Mouse (Mus musculus) forebrain, postnatal 0 days (tissue): Measurements from ENCODE around the gene Ddx19b. TPM values are rescaled to one million over a fixed set of nuclear protein-coding genes. Genes with fewer than 3 reads are reported as not detected.
A peak's percentile ranks its signal among the peaks of the same experiment; 100 is the strongest.
"Not testable (repeated sequence)": the region's sequence is repeated elsewhere in the genome, so short reads cannot be mapped to it uniquely, and the experiment has no call there.

Experiments used
- ATAC-seq: fragments of 200-750 bp; cut with Nextera tagmentation; 2 replicates; pipeline ENCODE4 v1.8.0; 2017; ENCODE audit warnings: mild to moderate bottlenecking, moderate library complexity
- DNase-seq: peaks from one replicate; pipeline ENCODE4 v3.0.0-alpha.2; 2015
- H3K27ac ChIP-seq: fragments of 300-500 bp; sonication (generic); 2 replicates; pipeline ENCODE4 v1.5.1; 2014; ENCODE audit warnings: low read depth, mild to moderate bottlenecking, antibody characterized with exemption, low read length, moderate library complexity, mixed read lengths
- H3K27me3 ChIP-seq: fragments of 300-500 bp; sonication (generic); 2 replicates; pipeline ENCODE4 v1.6.1; 2014; ENCODE audit warnings: mild to moderate bottlenecking, low read length, mixed read lengths; ENCODE audit not compliant: insufficient read depth
- H3K36me3 ChIP-seq: fragments of 300-500 bp; sonication (generic); 2 replicates; pipeline ENCODE4 v1.6.1; 2014; ENCODE audit warnings: mild to moderate bottlenecking, moderate library complexity; ENCODE audit not compliant: insufficient read depth
- H3K4me1 ChIP-seq: fragments of 300-500 bp; sonication (generic); 2 replicates; pipeline ENCODE4 v1.6.1; 2014; ENCODE audit warnings: antibody characterized with exemption; ENCODE audit not compliant: insufficient read depth
- H3K4me2 ChIP-seq: fragments of 300-500 bp; sonication (generic); 2 replicates; pipeline ENCODE4 v1.6.1; 2014; ENCODE audit warnings: low read depth, mild to moderate bottlenecking, moderate library complexity
- H3K4me3 ChIP-seq: fragments of 300-500 bp; sonication (generic); 2 replicates; pipeline ENCODE4 v1.5.1; 2014; ENCODE audit warnings: low read depth, low read length, mixed read lengths
- H3K9ac ChIP-seq: fragments of 300-500 bp; sonication (generic); 2 replicates; pipeline ENCODE4 v1.6.1; 2014; ENCODE audit warnings: mild to moderate bottlenecking
- H3K9me3 ChIP-seq: fragments of 300-500 bp; sonication (generic); 2 replicates; pipeline ENCODE4 v1.6.1; 2016; ENCODE audit warnings: low read length
- CTCF ChIP-seq: sonication (generic); IDR thresholded peaks from 2 replicates; pipeline ENCODE4 v1.5.1; 2016; ENCODE audit warnings: antibody characterized with exemption, control low read depth, low read depth
- WGBS: fragments of 180-500 bp; shearing (Covaris S2); extraction: QIAGEN DNeasy Blood & Tissue Kit; methylation state at CpG from one replicate; pipeline ENCODE4 v1.1.7; 2014; 5-methylcytosine and 5-hydroxymethylcytosine counted together
- polyA plus RNA-seq: library from polyadenylated mRNA; unstranded; fragments of >200 nt; fragmentation: Nextera tagmentation; extraction: Ambion mirVana; gene quantifications from 2 replicates; pipeline ENCODE4 v1.2.1, GENCODE M21; 2015
- total RNA-seq: library from RNA; depleted of rRNA; stranded (reverse); fragments of >200 nt; gene quantifications from 2 replicates; pipeline ENCODE4 v1.2.3, GENCODE M21; 2014; rRNA removed

Ddx19b gene
- total RNA-seq, result 12.5 and 16.8 TPM in 2 replicates
- polyA plus RNA-seq, result 4.9 and 5.5 TPM in 2 replicates

DNA sequence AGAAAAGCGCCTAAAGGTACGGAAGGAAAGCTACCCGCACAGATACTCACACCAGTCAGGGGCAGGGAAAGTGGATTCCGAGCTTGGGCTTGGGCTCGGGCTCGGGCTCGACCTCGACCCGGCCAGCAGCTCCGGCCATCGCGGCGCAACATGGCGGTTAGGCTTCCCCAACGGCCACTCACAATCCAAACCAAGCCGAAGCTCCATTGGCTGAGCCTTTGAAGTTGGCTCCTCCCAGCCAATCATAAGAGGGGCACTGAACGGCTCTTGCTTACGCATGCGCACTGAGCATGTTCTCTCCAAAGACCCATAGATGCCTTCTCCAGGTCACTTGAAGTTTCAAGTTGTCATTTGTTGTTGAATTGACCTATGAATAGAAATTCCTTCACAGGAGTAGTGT, at the start of gene Ddx19b:
Gene Ddx19b, minus strand, starts transcription at position 180 of the 400 bp plus-strand sequence.
- Histone ChIP-seq H3K9me3 (no peaks in the 10 kb centered on the region), H3K4me1 (peaks cover 12% of the 10 kb centered on the region), H3K4me3 (no peak within 1 kb of the TSS), H3K36me3 (peaks cover 2% of the 10 kb centered on the region; the same call in 1 of the 2 replicates), H3K27me3 (no peaks in the 10 kb centered on the region), H3K27ac (no peak within 1 kb of the TSS), H3K9ac (no peak within 1 kb of the TSS), H3K4me2 (no peak within 1 kb of the TSS)
- TF ChIP-seq CTCF, result no peak
- ATAC-seq, result no peak
- 96% methylated on average over 19 of the region's 19 CpGs for WGBS
- no peak for DNase-seq

- Histone ChIP-seq H3K4me3 (no peak overlapping the region), H3K27me3 (no peaks in the 10 kb centered on the region), H3K36me3 (no peaks in the 10 kb centered on the region), H3K9ac (no peak overlapping the region), H3K9me3 (no peaks in the 10 kb centered on the region), H3K4me1 (no peaks in the 10 kb centered on the region), H3K4me2 (no peak overlapping the region), H3K27ac (no peak overlapping the region)
- no peak for ATAC-seq
- DNase-seq, result no peak
- 51% methylated on average over 6 of the region's 6 CpGs for WGBS
- peak; percentile 26; the same call in 1 of the 2 replicates for TF ChIP-seq CTCF
These were observed 48.3 kb upstream of the Ddx19b start for GRCm38 (mm10) chr8:111079861-111080271.

GRCm38 (mm10) chr8:111079461-111079860, 47.9 kb upstream of the Ddx19b start:
- no peak overlapping the region for H3K27ac ChIP-seq
- no peak overlapping the region for H3K9ac ChIP-seq
- no peak overlapping the region for H3K4me3 ChIP-seq
- H3K4me2 ChIP-seq, result no peak overlapping the region
- DNase-seq (no peak), ATAC-seq (no peak)
- no peak for TF ChIP-seq CTCF
- WGBS, result 73% methylated on average over 5 of the region's 5 CpGs
- H3K27me3 ChIP-seq, result no peaks in the 10 kb centered on the region
- no peaks in the 10 kb centered on the region for H3K36me3 ChIP-seq
- no peaks in the 10 kb centered on the region for H3K4me1 ChIP-seq
- H3K9me3 ChIP-seq, result no peaks in the 10 kb centered on the region

GRCm38 (mm10) chr8:111075926-111076325, 44.4 kb upstream of the Ddx19b start:
- Histone ChIP-seq H3K36me3 (no peaks in the 10 kb centered on the region), H3K27ac (no peak overlapping the region), H3K9me3 (no peaks in the 10 kb centered on the region), H3K27me3 (no peaks in the 10 kb centered on the region), H3K9ac (no peak overlapping the region), H3K4me1 (no peaks in the 10 kb centered on the region), H3K4me2 (no peak overlapping the region), H3K4me3 (no peak overlapping the region)
- WGBS, result 71% methylated on average over 3 of the region's 3 CpGs
- ATAC-seq (no peak), DNase-seq (no peak)
- TF ChIP-seq CTCF, result no peak

DNA sequence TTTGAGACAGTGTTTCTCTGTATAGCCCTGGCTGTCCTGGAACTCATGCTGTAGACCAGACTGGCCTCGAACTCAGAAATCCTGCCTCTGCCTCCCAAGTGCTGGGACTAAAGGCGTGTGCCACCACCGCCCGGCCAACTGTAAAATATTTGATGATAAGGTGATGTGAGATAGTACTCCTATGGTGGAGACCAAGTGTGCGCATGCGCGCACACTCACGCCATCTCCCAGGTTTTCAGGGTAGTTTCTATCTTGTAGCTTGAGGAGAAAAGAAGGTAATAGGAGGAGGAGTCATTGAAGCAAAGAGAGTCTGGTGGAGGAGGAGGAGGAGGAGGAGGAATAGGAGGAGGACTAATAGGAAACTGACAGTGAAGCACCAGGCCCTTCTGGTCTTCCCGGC, 37.1 kb upstream of the Ddx19b start:
- not testable (repeated sequence) for H3K27ac ChIP-seq, DNase-seq, ATAC-seq, H3K27me3 ChIP-seq, H3K4me2 ChIP-seq, H3K36me3 ChIP-seq, H3K9me3 ChIP-seq, H3K4me1 ChIP-seq, H3K9ac ChIP-seq, H3K4me3 ChIP-seq
- 92% methylated on average over 9 of the region's 9 CpGs for WGBS

DNA sequence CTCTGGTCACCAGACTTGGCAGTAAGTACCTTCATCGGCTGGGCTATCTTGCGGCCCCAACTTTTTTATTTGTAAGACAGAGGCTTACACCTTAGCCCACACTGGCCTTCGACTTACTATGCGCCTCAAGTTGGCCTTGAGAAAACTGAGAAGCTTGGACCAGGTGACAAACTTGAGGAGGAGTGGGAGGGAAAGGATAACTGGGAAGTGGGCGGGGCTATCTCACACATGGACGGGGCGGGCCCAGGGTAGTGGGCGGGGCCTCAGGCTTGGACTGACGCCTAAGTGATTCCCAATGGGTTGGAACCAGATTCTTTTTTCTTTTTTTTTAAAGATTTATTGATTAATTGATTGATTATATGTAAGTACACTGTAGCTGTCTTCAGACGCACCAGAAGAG, 35.9 kb upstream of the Ddx19b start:
- Histone ChIP-seq H3K4me3 (no peak overlapping the region), H3K4me1 (peaks cover 5% of the 10 kb centered on the region; the same call in 1 of the 2 replicates), H3K9ac (no peak overlapping the region), H3K27me3 (no peaks in the 10 kb centered on the region), H3K27ac (no peak overlapping the region), H3K9me3 (no peaks in the 10 kb centered on the region), H3K4me2 (no peak overlapping the region), H3K36me3 (no peaks in the 10 kb centered on the region)
- no peak for TF ChIP-seq CTCF
- DNase-seq (no peak), ATAC-seq (no peak)
- 28% methylated on average over 10 of the region's 10 CpGs for WGBS

GRCm38 (mm10) chr8:111066308-111066707, 34.8 kb upstream of the Ddx19b start:
- ATAC-seq, result no peak
- Histone ChIP-seq H3K27ac (no peak overlapping the region), H3K4me3 (no peak overlapping the region), H3K36me3 (no peaks in the 10 kb centered on the region), H3K9me3 (no peaks in the 10 kb centered on the region), H3K27me3 (no peaks in the 10 kb centered on the region), H3K9ac (no peak overlapping the region), H3K4me2 (no peak overlapping the region), H3K4me1 (peaks cover 7% of the 10 kb centered on the region; the same call in 1 of the 2 replicates)
- TF ChIP-seq CTCF, result no peak
- 72% methylated on average over 4 of the region's 4 CpGs for WGBS
- no peak for DNase-seq
